Mouse (Mus musculus): ENCODE measurements around the gene Lix1l. TPM values are rescaled to one million over a fixed set of nuclear protein-coding genes. Genes with fewer than 3 reads are reported as not detected.
A peak's percentile ranks its signal among the peaks of the same experiment; 100 is the strongest.

The Lix1l gene
- polyA plus RNA-seq, 1 experiment from 2014 or later: 8.7 TPM

DNA sequence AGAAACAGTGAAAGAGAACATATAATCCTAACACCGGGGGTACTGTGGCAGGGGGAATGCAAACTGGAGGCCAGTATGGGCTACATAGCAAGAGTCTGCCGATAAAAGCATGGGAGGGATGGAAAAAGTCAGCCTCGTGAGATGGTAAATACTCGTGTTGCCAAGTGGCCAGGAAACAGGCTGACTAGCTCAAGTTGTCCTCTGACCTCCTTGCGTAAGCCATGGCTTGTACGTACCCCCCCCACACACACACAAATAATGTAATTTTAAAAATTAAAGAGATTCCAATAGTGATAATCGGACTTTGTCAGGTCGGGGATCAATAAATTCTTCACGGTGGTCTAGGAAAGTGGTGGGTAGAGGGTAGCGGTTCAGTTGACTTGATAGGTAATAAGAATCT, 7.6 kb upstream of the Lix1l start:
- Histone ChIP-seq H3K9ac (peak overlapping the region; percentile 44), H3K27me3 (peaks cover 12% of the 10 kb centered on the region), H3K4me1 (peaks cover 31% of the 10 kb centered on the region), H3K4me3 (replicated peaks) (peak overlapping the region; percentile 62), H3K36me3 (0 out of 2 replicates have a peak, but pooled peaks cover 2% of the 10 kb centered on the region), H3K4me2 (replicated peaks) (peak overlapping the region; percentile 71), H3K27ac (replicated peaks) (peak overlapping the region; percentile 89), H3K9me3 (replicated peaks) (no peaks in the 10 kb centered on the region)
- ATAC-seq (ENCODE audit: insufficient number of reproducible peaks, low FRiP score, low TSS enrichment, low read depth): no peak
- WGBS: under 1% methylated on average over 10 of the region's 10 CpGs

DNA sequence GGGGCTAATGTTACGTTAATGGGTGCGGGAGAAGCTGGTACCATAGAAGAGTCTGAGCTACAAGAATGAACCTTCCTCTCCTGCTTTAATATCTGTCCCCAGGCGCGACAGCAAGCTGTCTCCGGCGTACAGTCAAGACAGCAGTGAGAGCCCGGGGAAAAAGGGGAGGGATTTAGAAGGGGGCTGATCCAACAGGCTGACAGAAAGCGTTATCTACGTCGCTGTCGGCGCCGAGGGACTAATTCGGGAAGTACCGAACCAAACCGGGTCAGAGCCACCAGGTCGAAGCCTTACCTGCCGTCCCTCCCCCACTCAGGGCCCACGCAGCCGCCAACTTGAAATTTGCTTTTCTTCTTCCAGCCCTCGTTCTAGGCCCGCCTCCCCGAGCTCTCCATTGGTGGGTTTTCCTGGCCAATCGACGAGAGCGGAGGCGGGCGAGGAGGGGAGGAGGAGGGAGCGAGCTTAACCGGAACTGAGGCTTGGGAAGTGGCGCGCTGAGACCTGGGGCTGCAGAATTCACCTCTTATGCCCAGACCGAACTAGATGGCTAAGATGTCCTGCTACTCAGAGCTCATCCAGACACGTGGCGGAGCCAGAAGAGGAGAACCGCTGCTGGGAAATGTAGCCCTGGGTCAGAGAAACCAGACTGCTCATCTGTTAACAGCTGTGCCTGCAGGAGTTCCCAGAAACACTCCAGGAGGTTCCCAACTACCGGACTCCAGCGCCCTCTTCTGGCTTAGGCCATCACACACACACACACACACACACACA, 7.0 kb upstream of the Lix1l start, which contains the start of gene Polr3gl:
TSS of gene Polr3gl (minus strand) at position 392 of the 771 bp plus-strand sequence.
- Histone ChIP-seq H3K36me3 (0 out of 2 replicates have a peak, but pooled peaks cover 2% of the 10 kb centered on the region), H3K4me3 (replicated peaks) (peak within 1 kb of the TSS; percentile 62), H3K4me1 (peaks cover 37% of the 10 kb centered on the region), H3K9ac (peak within 1 kb of the TSS; percentile 44), H3K27ac (replicated peaks) (peak within 1 kb of the TSS; percentile 89), H3K4me2 (replicated peaks) (peak within 1 kb of the TSS; percentile 71), H3K9me3 (replicated peaks) (no peaks in the 10 kb centered on the region), H3K27me3 (peaks cover 12% of the 10 kb centered on the region)
- WGBS: under 1% methylated on average over 38 of the region's 38 CpGs
- peak; percentile 87 for ATAC-seq (ENCODE audit: insufficient number of reproducible peaks, low FRiP score, low TSS enrichment, low read depth)

DNA sequence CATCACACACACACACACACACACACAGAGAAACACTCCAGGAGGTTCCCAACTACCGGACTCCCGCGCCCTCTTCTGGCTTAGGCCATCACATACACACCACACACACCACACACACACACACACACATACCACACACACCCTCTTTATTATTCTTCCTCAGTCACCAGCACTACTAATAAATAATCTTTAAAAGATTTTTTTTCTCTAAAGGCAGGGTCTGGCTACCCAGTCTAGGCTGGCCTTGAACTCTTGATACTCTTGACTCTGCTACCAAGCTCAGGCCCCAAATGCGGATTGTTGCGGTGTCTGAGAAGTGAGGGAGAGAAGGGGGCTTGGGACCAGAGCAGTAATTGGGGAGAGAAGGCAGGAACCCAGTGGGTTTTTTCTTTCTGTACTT, 6.1 kb upstream of the Lix1l start:
- Histone ChIP-seq H3K4me1 (peaks cover 40% of the 10 kb centered on the region), H3K36me3 (0 out of 2 replicates have a peak, but pooled peaks cover 2% of the 10 kb centered on the region), H3K9ac (no peak overlapping the region), H3K4me3 (replicated peaks) (no peak overlapping the region), H3K9me3 (replicated peaks) (no peaks in the 10 kb centered on the region), H3K27me3 (peaks cover 12% of the 10 kb centered on the region), H3K4me2 (replicated peaks) (no peak overlapping the region), H3K27ac (replicated peaks) (no peak overlapping the region)
- ATAC-seq (ENCODE audit: insufficient number of reproducible peaks, low FRiP score, low TSS enrichment, low read depth): no peak
- WGBS: 83% methylated on average over 5 of the region's 5 CpGs

DNA sequence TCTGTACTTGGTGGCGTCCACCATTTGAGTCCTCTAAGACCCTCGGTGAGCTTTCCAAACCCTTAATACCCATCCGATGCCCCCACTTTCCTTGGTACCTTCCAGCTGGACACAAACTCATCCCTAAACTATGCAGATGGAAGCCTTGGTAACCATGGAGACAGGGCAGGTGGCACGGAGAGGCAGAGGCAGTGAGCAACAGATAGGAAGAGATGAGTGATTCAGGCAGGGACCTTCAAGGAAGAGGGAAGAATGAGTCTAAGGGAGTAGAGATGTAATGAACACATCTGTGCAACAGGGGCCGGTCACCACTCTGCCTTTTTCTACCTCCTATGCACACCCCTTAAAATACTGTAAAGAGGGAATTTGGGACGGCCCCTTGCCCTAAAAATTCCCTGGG, 5.3 kb upstream of the Lix1l start:
- H3K4me1 ChIP-seq: peaks cover 48% of the 10 kb centered on the region
- H3K9me3 ChIP-seq (replicated peaks): no peaks in the 10 kb centered on the region
- no peaks in the 10 kb centered on the region for H3K36me3 ChIP-seq
- no peak overlapping the region for H3K9ac ChIP-seq
- no peak overlapping the region for H3K27ac ChIP-seq (replicated peaks)
- ATAC-seq (ENCODE audit: insufficient number of reproducible peaks, low FRiP score, low TSS enrichment, low read depth): no peak
- peaks cover 12% of the 10 kb centered on the region for H3K27me3 ChIP-seq
- no peak overlapping the region; the same call in 1 of the 2 replicates for H3K4me3 ChIP-seq (replicated peaks)
- 23% methylated on average over 6 of the region's 6 CpGs for WGBS
- H3K4me2 ChIP-seq (replicated peaks): peak overlapping the region; percentile 92; the same call in 1 of the 2 replicates

DNA sequence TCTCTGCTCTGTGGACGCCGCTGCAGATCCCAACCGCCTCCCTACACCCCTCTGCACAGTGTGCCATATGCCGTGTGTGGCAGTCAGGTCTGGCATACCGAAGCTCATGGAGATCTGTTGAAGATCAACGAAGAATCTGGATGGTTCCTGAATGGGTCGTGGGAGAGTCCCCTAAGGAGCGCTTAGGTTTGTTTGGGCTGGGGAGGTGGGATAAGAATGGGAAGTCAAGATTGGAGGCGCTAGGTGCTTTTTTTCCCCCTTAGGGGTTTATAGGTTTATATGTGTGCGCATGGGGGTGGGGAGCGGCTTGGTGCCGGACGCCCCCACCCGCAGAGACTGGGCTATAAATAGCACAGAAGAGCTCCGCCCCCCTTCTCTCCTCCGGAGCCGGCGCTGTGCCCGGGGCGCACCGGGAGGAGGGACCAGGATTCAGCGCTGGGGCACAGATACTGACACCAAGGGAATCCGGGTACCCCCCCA, 4.7 kb upstream of the Lix1l start, which contains the start of gene Ankrd34a:
TSS of gene Ankrd34a (plus strand) at position 409 of the 480 bp plus-strand sequence.
- ATAC-seq (ENCODE audit: insufficient number of reproducible peaks, low FRiP score, low TSS enrichment, low read depth): no peak
- Histone ChIP-seq H3K27me3 (peaks cover 12% of the 10 kb centered on the region), H3K4me3 (replicated peaks) (peak within 1 kb of the TSS; percentile 48), H3K36me3 (no peaks in the 10 kb centered on the region), H3K4me1 (peaks cover 49% of the 10 kb centered on the region), H3K9ac (peak within 1 kb of the TSS; percentile 35), H3K4me2 (replicated peaks) (peak within 1 kb of the TSS; percentile 92), H3K9me3 (replicated peaks) (no peaks in the 10 kb centered on the region), H3K27ac (replicated peaks) (peak within 1 kb of the TSS; percentile 58)
- 2% methylated on average over 17 of the region's 23 CpGs for WGBS

DNA sequence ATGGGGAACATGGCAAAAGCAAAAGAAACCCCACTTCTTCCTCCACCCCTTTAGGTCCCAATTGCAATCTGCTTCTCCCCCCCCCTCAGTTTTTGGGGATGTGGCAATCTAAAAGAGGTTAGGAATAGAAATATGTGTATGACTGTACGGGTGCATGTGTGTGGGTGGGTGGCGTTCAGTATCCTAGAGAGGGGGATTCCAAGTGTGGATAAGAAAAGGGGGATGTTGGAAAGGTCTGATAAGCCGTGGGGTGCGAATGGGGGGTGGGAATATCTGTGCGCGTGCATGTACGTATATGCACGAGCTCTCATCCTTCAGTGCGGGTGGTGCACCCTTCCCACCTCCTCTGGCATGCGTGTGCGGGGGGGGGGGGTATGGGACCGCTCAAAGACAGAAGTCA, 4.1 kb upstream of the Lix1l start:
- Histone ChIP-seq H3K27me3 (peaks cover 12% of the 10 kb centered on the region), H3K4me2 (replicated peaks) (peak overlapping the region; percentile 92), H3K36me3 (no peaks in the 10 kb centered on the region), H3K4me1 (peaks cover 49% of the 10 kb centered on the region), H3K9me3 (replicated peaks) (no peaks in the 10 kb centered on the region), H3K9ac (peak overlapping the region; percentile 35), H3K4me3 (replicated peaks) (peak overlapping the region; percentile 48), H3K27ac (replicated peaks) (peak overlapping the region; percentile 58; the same call in 1 of the 2 replicates)
- ATAC-seq (ENCODE audit: insufficient number of reproducible peaks, low FRiP score, low TSS enrichment, low read depth): no peak
- WGBS: 1% methylated on average over 10 of the region's 12 CpGs

DNA sequence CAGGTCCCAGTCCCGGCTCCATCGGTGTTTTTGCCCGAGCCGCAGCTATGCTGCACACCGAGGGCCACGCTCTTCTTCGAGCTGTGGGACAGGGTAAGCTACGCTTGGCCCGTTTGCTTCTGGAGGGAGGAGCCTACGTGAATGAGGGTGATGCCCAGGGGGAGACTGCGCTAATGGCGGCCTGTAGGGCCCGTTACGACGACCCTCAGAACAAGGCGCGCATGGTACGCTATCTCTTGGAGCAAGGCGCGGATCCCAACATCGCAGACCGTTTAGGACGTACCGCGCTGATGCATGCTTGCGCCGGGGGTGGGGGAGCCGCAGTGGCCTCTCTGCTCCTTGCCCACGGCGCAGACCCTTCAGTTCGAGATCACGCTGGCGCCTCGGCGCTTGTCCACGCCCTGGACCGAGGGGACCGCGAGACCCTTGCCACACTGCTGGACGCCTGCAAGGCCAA, 3.5 kb upstream of the Lix1l start:
- Histone ChIP-seq H3K4me1 (peaks cover 49% of the 10 kb centered on the region), H3K27ac (replicated peaks) (peak overlapping the region; percentile 58), H3K36me3 (no peaks in the 10 kb centered on the region), H3K9me3 (replicated peaks) (no peaks in the 10 kb centered on the region), H3K4me2 (replicated peaks) (peak overlapping the region; percentile 92), H3K4me3 (replicated peaks) (peak overlapping the region; percentile 48), H3K27me3 (peaks cover 12% of the 10 kb centered on the region), H3K9ac (peak overlapping the region; percentile 35)
- WGBS: under 1% methylated on average over 40 of the region's 40 CpGs
- ATAC-seq (ENCODE audit: insufficient number of reproducible peaks, low FRiP score, low TSS enrichment, low read depth): no peak

DNA sequence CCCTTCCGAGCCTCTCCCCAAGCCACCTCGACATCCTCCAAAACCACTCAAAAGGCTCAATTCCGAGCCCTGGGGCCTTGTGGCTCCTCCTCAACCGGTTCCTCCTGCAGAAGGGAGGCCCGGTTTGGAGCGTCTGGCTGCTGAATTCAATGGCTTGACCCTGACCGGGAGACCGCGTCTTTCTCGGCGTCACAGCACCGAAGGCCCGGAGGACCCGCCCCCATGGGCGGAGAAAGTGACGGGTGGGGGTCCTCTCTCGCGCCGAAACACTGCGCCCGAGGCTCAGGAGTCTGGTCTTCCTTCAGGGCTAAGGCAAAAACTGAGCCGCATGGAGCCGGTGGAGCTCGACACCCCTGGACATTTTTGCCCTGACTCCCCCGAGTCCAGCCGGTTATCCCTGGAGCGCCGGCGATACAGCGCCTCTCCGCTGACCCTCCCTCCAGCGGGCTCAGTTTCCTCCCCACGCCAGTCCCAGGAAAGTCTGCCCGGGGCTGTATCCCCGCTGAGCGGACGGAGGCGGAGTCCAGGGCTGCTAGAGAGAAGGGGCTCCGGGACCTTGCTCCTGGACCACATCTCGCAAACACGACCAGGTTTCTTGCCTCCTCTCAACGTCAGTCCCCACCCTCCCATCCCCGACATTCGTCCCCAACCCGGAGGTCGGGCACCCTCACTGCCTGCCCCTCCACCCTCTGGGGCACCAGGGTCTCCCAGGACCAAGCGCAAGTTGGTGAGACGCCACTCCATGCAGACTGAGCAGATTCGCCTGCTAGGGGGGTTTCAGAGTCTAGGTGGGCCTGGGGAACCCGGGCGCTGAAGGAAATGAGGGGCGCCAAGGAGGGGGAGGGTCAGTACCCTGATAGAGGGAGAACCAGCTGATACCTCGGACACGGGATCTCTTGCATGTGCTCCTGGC, 2.5 kb upstream of the Lix1l start:
- Histone ChIP-seq H3K4me2 (replicated peaks) (peak overlapping the region; percentile 92), H3K36me3 (no peaks in the 10 kb centered on the region), H3K9me3 (replicated peaks) (no peaks in the 10 kb centered on the region), H3K27ac (replicated peaks) (peak overlapping the region; percentile 58), H3K9ac (peak overlapping the region; percentile 35), H3K4me1 (peaks cover 54% of the 10 kb centered on the region), H3K27me3 (peaks cover 12% of the 10 kb centered on the region), H3K4me3 (replicated peaks) (peak overlapping the region; percentile 48)
- WGBS: 1% methylated on average over 52 of the region's 54 CpGs
- no peak for ATAC-seq (ENCODE audit: insufficient number of reproducible peaks, low FRiP score, low TSS enrichment, low read depth)

DNA sequence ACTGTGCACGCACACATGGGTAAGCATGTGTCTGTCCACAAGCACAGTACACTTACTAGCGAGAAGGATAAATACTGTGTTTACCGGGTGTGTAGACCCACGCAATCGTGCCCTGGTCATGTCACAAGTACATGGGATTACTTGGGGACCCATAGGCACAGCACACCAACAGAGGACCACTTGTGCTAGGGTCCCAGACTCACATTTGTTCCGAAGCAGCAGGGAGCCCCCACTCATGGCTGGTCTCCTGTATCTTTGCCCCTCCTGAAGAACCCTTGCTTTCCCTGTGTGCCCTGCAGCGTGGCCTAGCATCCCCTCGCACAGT, 1.9 kb upstream of the Lix1l start:
- H3K9ac ChIP-seq: no peak overlapping the region
- peaks cover 12% of the 10 kb centered on the region for H3K27me3 ChIP-seq
- H3K4me3 ChIP-seq (replicated peaks): peak overlapping the region; percentile 48; the same call in 1 of the 2 replicates
- peak overlapping the region; percentile 92 for H3K4me2 ChIP-seq (replicated peaks)
- ATAC-seq (ENCODE audit: insufficient number of reproducible peaks, low FRiP score, low TSS enrichment, low read depth): no peak
- no peaks in the 10 kb centered on the region for H3K9me3 ChIP-seq (replicated peaks)
- H3K4me1 ChIP-seq: peaks cover 60% of the 10 kb centered on the region
- H3K27ac ChIP-seq (replicated peaks): no peak overlapping the region
- 58% methylated on average over 8 of the region's 8 CpGs for WGBS
- 0 out of 2 replicates have a peak, but pooled peaks cover 3% of the 10 kb centered on the region for H3K36me3 ChIP-seq

DNA sequence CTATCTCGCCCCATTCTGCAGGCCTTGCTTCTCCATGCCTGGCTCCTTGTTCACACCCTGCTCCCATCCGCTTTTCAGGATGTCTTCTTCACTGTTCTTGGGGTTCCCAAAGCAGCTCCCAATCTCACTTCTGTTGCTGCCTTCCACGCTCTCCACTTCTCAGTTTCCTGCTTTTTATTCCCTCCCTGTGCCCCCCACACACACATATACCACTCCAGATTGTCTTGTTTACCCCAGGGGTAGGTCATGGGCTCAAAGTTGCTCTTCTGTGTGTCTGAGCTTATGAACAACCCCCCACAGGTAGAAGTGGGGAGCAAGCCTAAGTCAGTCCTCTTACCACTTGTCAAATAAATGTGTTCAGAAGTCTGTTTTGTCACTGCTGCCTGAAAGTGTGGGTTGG, 1.5 kb upstream of the Lix1l start:
- no peak overlapping the region for H3K27ac ChIP-seq (replicated peaks)
- H3K36me3 ChIP-seq: 0 out of 2 replicates have a peak, but pooled peaks cover 4% of the 10 kb centered on the region
- H3K27me3 ChIP-seq: peaks cover 12% of the 10 kb centered on the region
- ATAC-seq (ENCODE audit: insufficient number of reproducible peaks, low FRiP score, low TSS enrichment, low read depth): no peak
- peaks cover 64% of the 10 kb centered on the region for H3K4me1 ChIP-seq
- no peak overlapping the region for H3K4me3 ChIP-seq (replicated peaks)
- WGBS: 78% methylated on average over 3 of the region's 3 CpGs
- 0 out of 2 replicates have a peak overlapping the region, but pooled peaks have one; percentile 92 for H3K4me2 ChIP-seq (replicated peaks)
- no peaks in the 10 kb centered on the region for H3K9me3 ChIP-seq (replicated peaks)
- no peak overlapping the region for H3K9ac ChIP-seq

All from embryonic facial prominence, embryonic 15.5 days (tissue).